Mouse (Mus musculus): ENCODE measurements around the gene Cux2. TPM values are rescaled to one million over a fixed set of nuclear protein-coding genes. Genes with fewer than 3 reads are reported as not detected.
A peak's percentile ranks its signal among the peaks of the same experiment; 100 is the strongest.

The Cux2 gene
- polyA plus RNA-seq, 1 experiment: 36.7 TPM

DNA sequence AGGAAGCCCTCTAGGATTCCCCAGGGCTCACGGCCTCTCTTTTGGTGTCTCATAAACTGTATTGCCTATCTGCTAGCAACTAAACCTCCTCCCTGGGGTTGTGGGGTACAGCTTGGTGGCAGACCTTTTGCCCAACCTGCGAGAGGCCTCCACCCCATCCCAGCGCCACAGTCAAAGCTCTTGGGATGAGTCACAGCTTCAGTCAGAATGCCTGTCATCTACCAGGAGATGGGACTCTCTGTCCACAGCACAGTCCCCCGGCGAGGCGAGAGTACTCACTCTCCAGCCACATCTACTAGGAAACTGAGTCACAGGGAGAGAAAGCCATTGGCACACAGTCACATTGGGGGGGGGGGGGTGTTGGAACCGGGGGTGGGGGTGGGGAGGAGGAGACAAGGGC lies 51.6 kb downstream of the Cux2 start:
- H3K27me3 ChIP-seq (ENCODE audit: control insufficient read depth, insufficient read depth, low read length): no peaks in the 10 kb centered on the region
- H3K4me1 ChIP-seq (ENCODE audit: control insufficient read depth, insufficient read depth, low read length): peaks cover 11% of the 10 kb centered on the region
- DNase-seq: no peak
- no peak for TF ChIP-seq POLR2A (IDR thresholded peaks at IDR 0.05; ENCODE audit: borderline replicate concordance, insufficient read depth, low read length)
- no peak for TF ChIP-seq CTCF (IDR thresholded peaks at IDR 0.05; ENCODE audit: borderline replicate concordance, insufficient read depth, low read depth, low read length)
- 84% methylated on average over 7 of the region's 7 CpGs for WGBS
- H3K27ac ChIP-seq (ENCODE audit: insufficient read depth, low read length): no peak overlapping the region
- no peak overlapping the region for H3K4me3 ChIP-seq (replicated peaks; ENCODE audit: insufficient read depth, low read depth, low read length)

GRCm38 (mm10) chr5:121996701-121997100 lies 53.2 kb downstream of the Cux2 start:
- no peaks in the 10 kb centered on the region for H3K27me3 ChIP-seq (ENCODE audit: control insufficient read depth, insufficient read depth, low read length)
- H3K27ac ChIP-seq (ENCODE audit: insufficient read depth, low read length): no peak overlapping the region
- DNase-seq: no peak
- 84% methylated on average over 6 of the region's 6 CpGs for WGBS
- no peak for TF ChIP-seq CTCF (IDR thresholded peaks at IDR 0.05; ENCODE audit: borderline replicate concordance, insufficient read depth, low read depth, low read length)
- TF ChIP-seq POLR2A (IDR thresholded peaks at IDR 0.05; ENCODE audit: borderline replicate concordance, insufficient read depth, low read length): no peak
- no peak overlapping the region for H3K4me3 ChIP-seq (replicated peaks; ENCODE audit: insufficient read depth, low read depth, low read length)
- H3K4me1 ChIP-seq (ENCODE audit: control insufficient read depth, insufficient read depth, low read length): peaks cover 11% of the 10 kb centered on the region

DNA sequence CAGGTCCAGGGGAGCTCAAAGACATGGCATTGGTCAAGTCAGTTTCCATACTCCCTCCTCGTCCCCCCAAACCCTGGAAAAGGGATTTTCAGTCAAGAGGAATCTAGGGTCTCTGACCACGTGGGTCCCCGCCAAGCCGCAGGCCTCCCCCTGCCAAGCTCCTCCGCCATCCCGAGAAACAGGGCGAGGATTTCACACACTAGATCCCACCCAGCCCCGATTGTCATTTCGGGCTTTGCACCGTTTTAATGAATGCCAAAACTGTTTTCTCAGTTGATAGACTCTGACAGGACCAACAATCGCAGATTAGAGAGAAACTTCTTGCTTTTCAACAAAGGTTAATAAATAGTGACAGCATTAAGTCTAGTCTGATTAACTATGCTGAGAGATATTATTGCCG lies 55.1 kb downstream of the Cux2 start:
- TF ChIP-seq CTCF (IDR thresholded peaks at IDR 0.05; ENCODE audit: borderline replicate concordance, insufficient read depth, low read depth, low read length) (no peak), POLR2A (IDR thresholded peaks at IDR 0.05; ENCODE audit: borderline replicate concordance, insufficient read depth, low read length) (no peak)
- Histone ChIP-seq H3K27me3 (ENCODE audit: control insufficient read depth, insufficient read depth, low read length) (no peaks in the 10 kb centered on the region), H3K4me3 (replicated peaks; ENCODE audit: insufficient read depth, low read depth, low read length) (no peak overlapping the region), H3K27ac (ENCODE audit: insufficient read depth, low read length) (no peak overlapping the region), H3K4me1 (ENCODE audit: control insufficient read depth, insufficient read depth, low read length) (no peaks in the 10 kb centered on the region)
- 50% methylated on average over 12 of the region's 12 CpGs for WGBS
- DNase-seq: no peak

- WGBS: 58% methylated on average over 6 of the region's 6 CpGs
- no peak for TF ChIP-seq POLR2A (IDR thresholded peaks at IDR 0.05; ENCODE audit: borderline replicate concordance, insufficient read depth, low read length)
- TF ChIP-seq CTCF (IDR thresholded peaks at IDR 0.05; ENCODE audit: borderline replicate concordance, insufficient read depth, low read depth, low read length): no peak
- peaks cover 9% of the 10 kb centered on the region; the same call in 1 of the 2 replicates for H3K4me1 ChIP-seq (ENCODE audit: control insufficient read depth, insufficient read depth, low read length)
- no peak overlapping the region for H3K4me3 ChIP-seq (replicated peaks; ENCODE audit: insufficient read depth, low read depth, low read length)
- DNase-seq: no peak
- H3K27ac ChIP-seq (ENCODE audit: insufficient read depth, low read length): no peak overlapping the region
- no peaks in the 10 kb centered on the region for H3K27me3 ChIP-seq (ENCODE audit: control insufficient read depth, insufficient read depth, low read length)
These were observed 58.0 kb downstream of the Cux2 start for GRCm38 (mm10) chr5:121991914-121992313.

DNA sequence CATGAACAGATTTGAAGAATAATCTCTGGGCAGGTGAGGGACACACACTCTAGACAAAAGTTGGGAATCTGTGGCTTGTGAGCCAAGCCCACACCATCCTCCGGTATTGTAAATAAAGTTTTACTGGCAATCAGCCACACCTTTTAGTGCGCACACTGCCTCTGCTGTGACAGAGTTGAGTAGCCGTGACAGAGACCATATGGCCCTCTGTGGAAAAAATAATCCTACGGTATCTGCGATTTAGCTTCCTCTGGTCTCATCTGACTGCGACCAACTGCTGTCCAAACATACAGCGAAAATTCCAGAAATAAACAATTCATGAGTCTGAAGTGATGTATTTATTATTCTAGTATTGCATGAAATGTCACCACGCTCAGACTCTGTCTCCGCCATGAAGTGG lies 64.0 kb downstream of the Cux2 start:
- WGBS: 33% methylated on average over 9 of the region's 9 CpGs
- TF ChIP-seq POLR2A (IDR thresholded peaks at IDR 0.05; ENCODE audit: borderline replicate concordance, insufficient read depth, low read length) (no peak), CTCF (IDR thresholded peaks at IDR 0.05; ENCODE audit: borderline replicate concordance, insufficient read depth, low read depth, low read length) (no peak)
- no peaks in the 10 kb centered on the region for H3K27me3 ChIP-seq (ENCODE audit: control insufficient read depth, insufficient read depth, low read length)
- peak in 1 of 2 experiments; percentile 17 for DNase-seq
- peaks cover 13% of the 10 kb centered on the region; the same call in 1 of the 2 replicates for H3K4me1 ChIP-seq (ENCODE audit: control insufficient read depth, insufficient read depth, low read length)
- no peak overlapping the region for H3K27ac ChIP-seq (ENCODE audit: insufficient read depth, low read length)
- no peak overlapping the region for H3K4me3 ChIP-seq (replicated peaks; ENCODE audit: insufficient read depth, low read depth, low read length)

DNA sequence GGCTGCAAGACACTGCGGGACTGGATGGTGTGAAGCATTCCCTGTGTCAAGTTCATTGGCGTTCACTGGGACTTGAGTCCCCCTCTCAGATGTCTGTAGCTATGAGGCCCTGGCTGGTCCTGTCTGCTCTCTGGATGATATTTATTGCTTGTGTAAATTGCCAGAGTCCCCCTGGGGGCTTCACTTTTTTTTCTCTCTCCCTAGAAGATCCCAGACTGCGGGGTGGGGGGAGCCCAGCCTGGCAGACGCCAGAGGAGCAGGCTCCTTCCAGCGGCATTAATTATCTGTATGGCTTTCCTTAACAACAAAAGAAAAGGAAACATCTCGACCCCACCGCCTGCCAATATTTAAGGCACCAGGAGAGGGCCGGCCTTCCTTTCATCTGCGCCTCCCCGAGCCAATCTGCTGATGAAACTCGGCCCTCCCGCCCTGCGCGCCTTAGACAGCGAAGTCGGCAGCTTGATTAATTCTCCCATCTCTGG lies 68.2 kb downstream of the Cux2 start:
- Histone ChIP-seq H3K4me1 (ENCODE audit: control insufficient read depth, insufficient read depth, low read length) (peaks cover 5% of the 10 kb centered on the region; the same call in 1 of the 2 replicates), H3K27ac (ENCODE audit: insufficient read depth, low read length) (no peak overlapping the region), H3K4me3 (replicated peaks; ENCODE audit: insufficient read depth, low read depth, low read length) (no peak overlapping the region), H3K27me3 (ENCODE audit: control insufficient read depth, insufficient read depth, low read length) (no peaks in the 10 kb centered on the region)
- WGBS: 59% methylated on average over 16 of the region's 16 CpGs
- TF ChIP-seq POLR2A (IDR thresholded peaks at IDR 0.05; ENCODE audit: borderline replicate concordance, insufficient read depth, low read length) (no peak), CTCF (IDR thresholded peaks at IDR 0.05; ENCODE audit: borderline replicate concordance, insufficient read depth, low read depth, low read length) (no peak)
- no peak for DNase-seq

GRCm38 (mm10) chr5:121976331-121976730 lies 73.6 kb downstream of the Cux2 start:
- WGBS: 39% methylated on average over 12 of the region's 12 CpGs
- peaks cover 6% of the 10 kb centered on the region; the same call in 1 of the 2 replicates for H3K4me1 ChIP-seq (ENCODE audit: control insufficient read depth, insufficient read depth, low read length)
- no peak overlapping the region for H3K4me3 ChIP-seq (replicated peaks; ENCODE audit: insufficient read depth, low read depth, low read length)
- no peak overlapping the region for H3K27ac ChIP-seq (ENCODE audit: insufficient read depth, low read length)
- H3K27me3 ChIP-seq (ENCODE audit: control insufficient read depth, insufficient read depth, low read length): no peaks in the 10 kb centered on the region
- no peak for DNase-seq
- TF ChIP-seq POLR2A (IDR thresholded peaks at IDR 0.05; ENCODE audit: borderline replicate concordance, insufficient read depth, low read length) (no peak), CTCF (IDR thresholded peaks at IDR 0.05; ENCODE audit: borderline replicate concordance, insufficient read depth, low read depth, low read length) (no peak)

GRCm38 (mm10) chr5:121973541-121973940 lies 76.4 kb downstream of the Cux2 start:
- Histone ChIP-seq H3K4me3 (replicated peaks; ENCODE audit: insufficient read depth, low read depth, low read length) (no peak overlapping the region), H3K4me1 (ENCODE audit: control insufficient read depth, insufficient read depth, low read length) (peaks cover 6% of the 10 kb centered on the region; the same call in 1 of the 2 replicates), H3K27me3 (ENCODE audit: control insufficient read depth, insufficient read depth, low read length) (no peaks in the 10 kb centered on the region), H3K27ac (ENCODE audit: insufficient read depth, low read length) (no peak overlapping the region)
- 27% methylated on average over 10 of the region's 10 CpGs for WGBS
- TF ChIP-seq CTCF (IDR thresholded peaks at IDR 0.05; ENCODE audit: borderline replicate concordance, insufficient read depth, low read depth, low read length) (no peak), POLR2A (IDR thresholded peaks at IDR 0.05; ENCODE audit: borderline replicate concordance, insufficient read depth, low read length) (no peak)
- peak in 1 of 2 experiments; percentile 10 for DNase-seq

Data from cerebellum, adult 2 months (tissue).